Mouse (Mus musculus) CD4-positive, CD25-positive, alpha-beta regulatory T cell, adult 4 months (primary cell): ENCODE measurements around the gene Arhgap20. TPM values are rescaled to one million over a fixed set of nuclear protein-coding genes. Genes with fewer than 3 reads are reported as not detected.
A peak's percentile ranks its signal among the peaks of the same experiment; 100 is the strongest.

Experiments
- ATAC-seq: one replicate; pipeline ENCODE4 v1.8.0; 2017
- polyA plus RNA-seq, 2 experiments: library from polyadenylated mRNA; unstranded; fragments of 100-300 nt; shearing (Covaris generic); gene quantifications; one replicate each; pipeline ENCODE4 v1.2.1; 2017

The Arhgap20 gene
- polyA plus RNA-seq, 2 experiments from 2014 or later, result 2.4 to 3.3 TPM

- peak; percentile 32 for ATAC-seq
Observed at GRCm38 (mm10) chr9:51799156-51799555, 34.0 kb downstream of the Arhgap20 start.

- no peak for ATAC-seq
Observed at GRCm38 (mm10) chr9:51807272-51807671, 42.1 kb downstream of the Arhgap20 start.

GRCm38 (mm10) chr9:51812931-51813330 lies 47.8 kb downstream of the Arhgap20 start:
- ATAC-seq, result no peak

- ATAC-seq, result no peak
Observed at GRCm38 (mm10) chr9:51824516-51824915, 59.4 kb downstream of the Arhgap20 start.

GRCm38 (mm10) chr9:51831596-51831995 lies 66.5 kb downstream of the Arhgap20 start:
- ATAC-seq, result no peak

- ATAC-seq, result no peak
Observed at GRCm38 (mm10) chr9:51832368-51832767, 67.2 kb downstream of the Arhgap20 start.

- ATAC-seq, result no peak
Observed at GRCm38 (mm10) chr9:51837716-51838115, 72.6 kb downstream of the Arhgap20 start.

GRCm38 (mm10) chr9:51843216-51843615 lies 78.1 kb downstream of the Arhgap20 start:
- ATAC-seq, result no peak

GRCm38 (mm10) chr9:51845796-51846195 lies 80.7 kb downstream of the Arhgap20 start:
- peak; percentile 70 for ATAC-seq

- ATAC-seq, result peak; percentile 92
Observed at GRCm38 (mm10) chr9:51853772-51854171, 88.6 kb downstream of the Arhgap20 start.

- ATAC-seq, result no peak
Observed at GRCm38 (mm10) chr9:51864273-51864672, 99.1 kb downstream of the Arhgap20 start.

GRCm38 (mm10) chr9:51866634-51867033 lies 101.5 kb downstream of the Arhgap20 start:
- ATAC-seq, result peak; percentile 87

GRCm38 (mm10) chr9:51869056-51869455 lies 103.9 kb downstream of the Arhgap20 start:
- no peak for ATAC-seq

GRCm38 (mm10) chr9:51874348-51874747 lies 109.2 kb downstream of the Arhgap20 start:
- no peak for ATAC-seq

- ATAC-seq, result peak; percentile 32
Observed at GRCm38 (mm10) chr9:51875531-51875930, 110.4 kb downstream of the Arhgap20 start.

- no peak for ATAC-seq
Observed at GRCm38 (mm10) chr9:51881386-51881785, 116.2 kb downstream of the Arhgap20 start.

GRCm38 (mm10) chr9:51881881-51882280 lies 116.7 kb downstream of the Arhgap20 start:
- no peak for ATAC-seq

- ATAC-seq, result no peak
Observed at GRCm38 (mm10) chr9:51883319-51883718, 118.2 kb downstream of the Arhgap20 start.

GRCm38 (mm10) chr9:51892921-51893320 lies 127.8 kb downstream of the Arhgap20 start:
- no peak for ATAC-seq

Other genes with a start within 250 kb of the Arhgap20 start
- gene Fdx1, start 198.2 kb downstream of the Arhgap20 start, polyA plus RNA-seq, result 10 to 100 TPM in 1 of 2 experiments, 1 to 10 TPM in 1; 9.2 to 12.9 TPM